Mouse (Mus musculus): ENCODE results near the gene Kank2. TPM values are rescaled to one million over a fixed set of nuclear protein-coding genes. Genes with fewer than 3 reads are reported as not detected.
"Not testable (repeated sequence)": the region's sequence is repeated elsewhere in the genome, so short reads cannot be mapped to it uniquely, and the experiment has no call there.

The Kank2 gene
- total RNA-seq, 2 experiments from 2014 or later, result 7.5 to 7.8 TPM

DNA sequence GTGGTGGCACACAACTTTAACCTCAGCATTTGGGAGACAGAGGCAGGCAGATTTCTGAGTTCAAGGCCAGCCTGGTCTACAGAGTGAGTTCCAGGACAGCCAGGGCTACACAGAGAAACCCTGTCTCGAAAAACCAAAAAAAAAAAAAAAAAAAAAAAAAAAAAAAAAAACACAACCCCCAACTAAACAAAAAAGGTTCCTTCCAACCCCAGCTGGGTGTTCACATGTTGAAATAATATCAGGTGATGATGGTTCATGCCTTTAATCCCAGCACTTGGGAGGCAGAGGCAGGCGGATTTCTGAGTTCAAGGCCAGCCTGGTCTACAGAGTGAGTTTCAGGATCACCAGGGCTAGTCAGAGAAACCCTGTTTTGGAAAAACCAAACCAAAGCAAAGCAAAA lies 12.2 kb downstream of the Kank2 start:
- DNase-seq (ENCODE audit: low spot score in 2 of 2), result not testable (repeated sequence)

- no peak for DNase-seq (ENCODE audit: low spot score in 2 of 2)
These were observed 13.8 kb downstream of the Kank2 start for GRCm38 (mm10) chr9:21784517-21785307.

DNA sequence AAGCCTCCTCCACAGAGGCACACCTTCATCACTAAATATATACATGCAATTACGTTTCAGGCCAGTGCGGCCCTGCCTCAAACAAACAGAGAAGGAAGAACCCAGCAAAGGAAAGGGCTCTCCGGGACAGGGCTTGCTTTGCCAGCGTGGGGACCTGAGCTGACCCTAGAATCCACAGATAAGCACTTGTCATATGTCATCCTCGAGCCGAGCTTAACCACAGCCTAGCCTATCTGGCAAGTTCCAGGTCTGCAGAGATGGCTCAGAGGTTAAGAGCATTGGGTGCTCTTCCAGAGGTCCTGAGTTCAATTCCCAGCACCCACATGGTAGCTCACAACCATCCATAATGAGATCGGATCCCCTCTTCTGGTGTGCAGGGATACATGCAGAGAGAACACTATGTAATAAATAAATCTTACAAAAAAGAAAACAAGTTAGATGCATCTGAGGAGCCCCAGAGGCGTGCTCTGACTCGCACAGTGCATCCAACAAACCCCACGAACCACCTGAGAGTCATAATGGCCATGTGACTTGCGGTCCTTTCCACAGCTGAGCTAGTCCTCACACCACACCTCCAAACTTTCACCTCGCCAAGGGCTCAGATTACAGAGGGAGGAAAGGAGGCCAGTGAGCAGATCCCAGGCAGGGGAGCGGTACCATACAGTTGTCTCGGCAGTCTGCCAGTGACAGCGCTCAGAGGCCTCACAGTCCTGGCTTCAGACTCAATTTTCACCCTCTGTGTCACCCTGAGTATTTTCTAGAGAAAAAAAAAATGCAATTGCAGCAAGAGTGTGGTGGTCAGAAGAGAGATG lies 16.7 kb downstream of the Kank2 start:
- no peak for DNase-seq (ENCODE audit: low spot score in 2 of 2)

DNA sequence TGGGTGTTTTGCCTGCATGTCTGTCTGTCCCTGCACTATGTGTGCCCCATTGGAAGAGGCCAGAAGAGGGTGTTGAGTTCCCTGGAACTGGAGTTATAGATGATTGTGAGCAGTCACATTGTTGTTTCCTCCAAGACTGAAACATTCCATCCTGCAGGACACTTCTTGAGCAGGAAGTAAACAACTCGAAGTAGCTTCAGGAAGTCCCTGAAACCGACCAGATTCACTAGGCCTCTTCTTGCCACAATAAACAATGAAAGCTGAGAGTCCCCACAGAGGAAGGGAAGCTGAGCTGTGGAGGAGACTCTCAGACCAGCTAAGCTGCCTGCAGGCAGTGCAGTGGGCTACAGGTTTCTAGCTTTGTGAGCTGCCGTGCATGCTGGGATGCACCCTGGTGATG lies 20.8 kb downstream of the Kank2 start:
- no peak for DNase-seq (ENCODE audit: low spot score in 2 of 2)

DNA sequence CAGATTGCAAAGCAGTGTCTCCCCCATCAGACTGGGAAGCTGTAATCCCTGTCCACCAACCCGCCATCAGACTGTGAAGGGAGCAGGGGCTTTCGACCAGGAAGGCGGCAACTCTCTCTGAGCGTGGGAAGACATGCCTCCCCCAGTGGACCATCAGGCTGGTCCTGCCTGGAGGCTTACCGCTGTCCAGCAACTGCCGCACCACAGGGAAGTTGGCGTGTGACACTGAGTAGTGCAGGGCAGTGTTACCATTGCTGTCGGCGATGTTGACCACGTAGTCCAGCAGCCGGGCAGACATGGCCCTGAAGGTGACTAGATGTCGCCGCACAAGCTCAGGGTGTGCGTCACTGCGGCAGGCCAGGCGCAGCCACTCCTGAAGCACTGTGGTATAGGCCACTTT lies 24.2 kb downstream of the Kank2 start:
- DNase-seq (ENCODE audit: low spot score in 2 of 2), result no peak

- not testable (repeated sequence) for DNase-seq (ENCODE audit: low spot score in 2 of 2)
These were observed 25.1 kb downstream of the Kank2 start for GRCm38 (mm10) chr9:21773396-21773795.

DNA sequence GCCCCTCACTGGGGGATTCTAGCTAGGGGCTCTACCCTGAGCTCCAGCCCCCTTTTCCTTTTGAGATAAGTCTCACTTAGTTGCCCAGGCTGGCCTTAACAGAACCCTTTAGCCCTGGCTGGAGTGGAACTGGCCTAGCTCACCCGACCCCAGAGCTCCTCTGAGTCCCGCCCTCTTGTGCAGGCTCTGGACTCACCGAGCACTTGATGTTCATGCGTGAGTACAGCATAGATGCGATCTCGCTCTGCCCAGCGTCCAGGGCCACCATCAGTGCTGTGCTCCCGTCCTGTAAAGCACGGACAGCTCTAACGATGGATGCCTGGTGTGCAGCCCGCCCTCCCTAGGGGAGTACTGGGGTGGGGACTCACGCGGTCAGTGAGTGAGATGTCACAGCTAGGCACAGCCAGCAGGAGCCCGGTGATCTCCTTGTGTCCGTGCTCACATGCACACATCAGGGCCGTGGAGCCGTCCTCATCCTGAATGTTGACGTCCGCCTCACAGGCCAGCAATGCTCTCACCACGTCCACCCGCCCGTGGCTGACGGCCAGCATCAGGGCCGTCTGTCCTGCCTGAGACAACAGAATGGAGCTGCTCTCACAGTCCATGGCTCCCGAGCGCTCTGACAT lies 28.9 kb downstream of the Kank2 start:
- no peak for DNase-seq (ENCODE audit: low spot score in 2 of 2)

DNA sequence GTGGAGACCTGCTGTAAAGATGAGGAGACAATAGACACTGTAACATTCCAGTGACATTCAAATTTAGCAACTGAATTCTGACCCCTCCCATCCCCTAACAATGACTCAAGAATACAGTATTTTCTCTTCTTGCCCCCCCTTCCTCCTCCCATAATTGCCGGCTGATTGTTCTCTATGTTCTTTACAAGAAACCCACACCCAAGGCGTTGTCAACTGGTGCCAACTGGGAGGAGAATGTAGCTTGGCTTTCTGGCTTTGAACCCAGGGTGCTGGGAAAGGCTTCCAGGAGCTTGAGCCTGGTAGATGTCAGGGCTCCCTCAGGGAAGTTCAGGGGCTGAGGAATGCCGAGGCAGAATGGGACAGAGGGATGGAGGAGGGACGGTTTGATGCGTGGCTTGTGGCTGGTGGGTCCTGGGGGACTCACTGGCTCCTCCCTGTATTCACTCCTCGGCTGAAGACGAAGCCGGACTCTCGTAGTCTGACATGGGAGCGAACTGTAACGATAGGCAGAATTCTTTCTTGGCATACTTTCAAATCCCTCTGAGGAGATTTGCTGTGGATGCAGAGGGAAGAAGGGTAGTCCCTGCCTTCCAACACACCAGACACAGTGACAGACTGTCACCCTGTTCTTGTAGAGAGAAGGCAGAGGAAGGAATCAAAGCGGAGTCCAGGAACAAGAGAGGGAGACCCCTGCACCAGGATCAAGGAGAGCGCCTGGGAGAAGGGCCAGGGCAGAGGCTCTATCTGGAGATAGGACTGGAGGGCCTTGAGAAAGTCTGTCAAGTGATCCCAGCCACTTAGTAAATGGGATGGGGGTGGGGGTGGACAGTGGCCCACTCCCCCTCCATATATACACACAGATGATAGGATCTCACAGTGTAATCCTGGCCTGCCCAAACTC lies 29.8 kb downstream of the Kank2 start:
- peak in 1 of 2 experiments; percentile 27 for DNase-seq (ENCODE audit: low spot score in 2 of 2)

GRCm38 (mm10) chr9:21767896-21768295 lies 30.6 kb downstream of the Kank2 start:
- DNase-seq (ENCODE audit: low spot score in 2 of 2), result no peak

DNA sequence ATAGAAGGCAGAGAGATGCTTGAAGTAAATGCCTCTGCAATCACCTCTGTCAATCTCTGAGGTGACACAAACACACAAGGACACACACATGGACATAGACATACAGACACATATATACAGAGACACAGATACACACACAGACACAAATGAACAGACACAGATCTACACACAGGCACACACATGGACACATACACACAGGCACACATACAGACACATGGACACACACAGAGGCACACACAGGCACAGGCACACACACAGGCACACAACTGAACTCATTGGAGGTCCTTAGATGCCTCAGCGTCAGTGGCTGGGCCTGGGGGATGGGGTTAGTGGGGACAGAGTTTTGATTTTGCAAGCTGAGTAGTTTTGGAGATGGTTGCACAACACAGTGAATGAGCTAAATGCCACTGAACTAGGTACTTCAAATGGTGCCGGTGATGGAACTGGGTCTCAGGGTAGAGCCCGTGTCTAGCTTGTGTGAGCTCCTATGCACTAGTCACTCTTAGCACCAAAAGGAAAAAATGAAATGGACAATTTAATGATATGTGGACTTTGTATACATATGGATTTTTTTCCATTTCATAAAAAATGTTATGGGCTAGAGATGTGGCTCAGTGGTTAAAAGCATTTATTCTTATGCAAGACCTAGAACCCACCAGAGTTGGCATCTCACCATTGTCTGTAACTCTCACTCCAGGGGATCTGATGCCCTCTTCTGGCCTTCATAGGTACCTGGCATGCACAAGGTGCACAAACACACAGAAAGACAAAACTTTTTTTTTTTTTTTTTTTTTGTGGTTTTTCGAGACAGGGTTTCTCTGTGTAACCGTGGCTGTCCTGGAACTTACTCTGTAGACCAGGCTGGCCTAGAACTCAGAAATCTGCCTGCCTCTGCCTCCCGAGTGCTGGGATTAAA lies 34.2 kb downstream of the Kank2 start:
- no peak for DNase-seq (ENCODE audit: low spot score in 2 of 2)

DNA sequence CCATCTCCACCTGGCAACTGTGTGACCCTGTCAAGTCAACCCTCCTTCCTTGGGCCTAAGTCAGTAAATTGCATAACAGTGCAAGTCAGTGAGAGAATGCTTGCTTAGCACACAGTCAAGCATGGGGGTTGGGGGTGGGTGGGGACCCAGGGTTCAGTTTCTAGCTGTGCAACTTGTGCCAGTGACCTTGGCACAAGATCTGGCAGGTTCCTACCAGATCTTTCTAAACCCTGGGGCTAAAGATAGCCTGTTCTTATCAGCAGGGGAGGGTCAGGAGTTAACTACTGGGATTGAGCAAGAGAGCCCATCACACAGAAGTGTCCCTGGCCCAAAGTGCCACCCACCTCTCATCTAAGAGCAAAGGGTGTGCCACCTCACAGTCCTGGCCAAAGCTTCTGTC lies 36.4 kb downstream of the Kank2 start:
- DNase-seq (ENCODE audit: low spot score in 2 of 2), result no peak

GRCm38 (mm10) chr9:21760155-21761088 lies 38.1 kb downstream of the Kank2 start, which contains the start of gene Spc24:
Gene Spc24, minus strand, starts transcription at chr9:21760303.
- peak; percentile 96 to 97 for DNase-seq (ENCODE audit: low spot score in 2 of 2)

- DNase-seq (ENCODE audit: low spot score in 2 of 2), result no peak
These were observed 38.8 kb downstream of the Kank2 start for GRCm38 (mm10) chr9:21759718-21760117.

DNA sequence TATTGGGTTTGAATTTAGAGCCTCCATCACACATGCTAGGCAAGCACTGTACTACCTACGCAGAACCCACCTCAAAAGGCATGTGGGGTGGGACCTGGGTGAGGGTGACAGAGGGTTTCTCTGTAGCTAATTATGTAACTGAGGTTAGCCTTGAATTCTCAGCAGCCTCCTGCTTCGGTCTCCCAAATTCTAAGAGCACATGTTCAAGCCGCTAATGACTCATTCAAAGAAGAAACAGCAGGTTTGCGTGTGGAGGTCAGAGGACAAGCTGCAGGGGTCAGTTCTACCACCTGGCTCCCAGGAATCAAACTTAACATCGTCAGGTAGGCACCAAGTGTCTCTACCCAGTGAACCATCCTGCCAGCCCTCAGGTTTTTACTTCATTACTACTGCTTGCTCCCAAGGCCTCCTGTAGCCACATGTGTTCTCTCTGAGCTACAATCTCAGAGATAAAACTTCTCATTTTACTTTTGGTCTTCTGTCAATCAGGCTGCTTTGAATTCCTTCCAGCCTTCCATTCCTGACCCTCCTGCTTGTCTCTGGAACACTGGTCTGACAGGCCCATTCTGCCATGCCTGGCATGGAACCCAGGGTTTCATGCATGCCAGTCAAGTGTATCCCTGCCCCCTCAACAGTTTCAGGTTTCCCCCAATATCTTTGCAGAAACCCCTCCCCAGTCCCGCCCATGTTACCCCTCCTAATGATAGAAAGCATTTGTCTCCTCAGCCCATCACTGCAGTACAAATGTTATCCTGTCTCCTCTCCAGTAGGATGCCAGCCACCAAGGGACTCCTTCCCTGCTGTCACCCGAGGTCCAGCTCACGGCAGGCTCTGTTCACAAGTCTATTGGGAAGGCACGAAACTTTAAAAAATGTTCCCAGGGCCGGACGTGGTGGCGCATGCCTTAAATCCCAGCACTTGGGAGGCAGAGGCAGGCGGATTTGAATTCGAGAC lies 39.7 kb downstream of the Kank2 start:
- no peak for DNase-seq (ENCODE audit: low spot score in 2 of 2)

GRCm38 (mm10) chr9:21754516-21755321 lies 43.8 kb downstream of the Kank2 start:
- DNase-seq (ENCODE audit: low spot score in 2 of 2), result no peak

- DNase-seq (ENCODE audit: low spot score in 2 of 2), result peak; percentile 56 to 68
These were observed 44.5 kb downstream of the Kank2 start for GRCm38 (mm10) chr9:21754003-21754402.
